Mouse (Mus musculus) thymus, postnatal 10 days (tissue): ENCODE measurements around the gene Mettl1.
"Not testable (repeated sequence)": the region's sequence is repeated elsewhere in the genome, so short reads cannot be mapped to it uniquely, and the experiment has no call there.

Source experiments
- DNase-seq, 2 experiments: peaks; one replicate each; pipeline ENCODE4 v3.0.0; 2021; ENCODE audit warnings: low spot score in 2 of 2

Gene Mettl1

DNA sequence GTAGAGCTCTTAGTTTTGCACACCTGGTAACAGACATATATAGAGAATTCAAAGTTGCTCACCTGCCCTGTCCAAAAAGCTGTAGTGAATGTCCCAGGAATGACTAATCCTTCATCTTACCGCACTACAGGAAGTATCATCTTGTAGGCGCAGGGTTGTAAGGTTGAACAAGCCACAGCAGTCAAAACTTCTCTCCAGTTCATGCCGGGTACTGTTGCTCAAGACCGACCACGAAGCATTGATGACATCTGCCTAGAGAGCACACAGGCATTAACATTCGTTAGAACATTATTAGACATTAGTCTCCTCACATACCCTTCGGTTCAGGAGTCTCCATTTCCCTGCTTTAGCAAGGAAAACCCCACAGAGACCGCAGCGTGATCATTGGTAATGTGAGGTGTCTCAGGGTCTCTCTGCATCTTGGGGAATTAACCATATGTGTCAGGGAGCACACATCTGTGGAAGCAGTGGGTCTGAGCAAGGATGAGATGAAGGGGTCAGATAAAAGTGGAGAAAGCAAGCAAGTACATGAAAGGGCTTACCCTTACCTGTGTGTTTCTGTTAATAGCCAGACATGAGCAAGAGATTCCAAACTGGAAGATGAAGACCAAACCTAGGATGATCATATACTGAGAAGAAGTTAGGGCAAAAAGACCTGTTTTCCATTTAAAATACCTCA is 27.3 kb downstream of the Mettl1 start:
- DNase-seq, result no peak

- no peak for DNase-seq
Measured at GRCm38 (mm10) chr10:127069281-127070189, 28.3 kb downstream of the Mettl1 start.

- peak in 1 of 2 experiments; percentile 37 for DNase-seq
Measured at GRCm38 (mm10) chr10:127070190-127071121, 29.2 kb downstream of the Mettl1 start, which contains the start of gene Tspan31. Gene Tspan31, minus strand, starts transcription at chr10:127070264.

- DNase-seq, result no peak
Measured at GRCm38 (mm10) chr10:127071203-127071602, 30.0 kb downstream of the Mettl1 start.

DNA sequence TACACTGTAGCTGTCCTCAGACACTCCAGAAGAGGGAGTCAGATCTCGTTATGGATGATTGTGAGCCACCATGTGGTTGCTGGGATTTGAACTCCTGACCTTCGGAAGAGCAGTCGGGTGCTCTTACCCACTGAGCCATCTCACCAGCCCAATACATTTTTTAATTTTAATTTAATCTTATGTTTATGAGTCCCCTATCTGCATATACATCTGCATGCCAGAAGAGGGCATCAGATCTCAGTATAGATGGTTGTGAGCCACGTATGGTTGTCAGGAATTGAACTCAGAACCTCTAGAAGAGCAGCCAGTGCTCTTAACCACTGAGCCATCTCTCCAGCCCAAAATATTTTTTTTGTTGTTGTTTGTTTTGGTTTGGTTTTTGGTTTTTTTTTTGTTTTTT is 31.1 kb downstream of the Mettl1 start:
- not testable (repeated sequence) for DNase-seq

DNA sequence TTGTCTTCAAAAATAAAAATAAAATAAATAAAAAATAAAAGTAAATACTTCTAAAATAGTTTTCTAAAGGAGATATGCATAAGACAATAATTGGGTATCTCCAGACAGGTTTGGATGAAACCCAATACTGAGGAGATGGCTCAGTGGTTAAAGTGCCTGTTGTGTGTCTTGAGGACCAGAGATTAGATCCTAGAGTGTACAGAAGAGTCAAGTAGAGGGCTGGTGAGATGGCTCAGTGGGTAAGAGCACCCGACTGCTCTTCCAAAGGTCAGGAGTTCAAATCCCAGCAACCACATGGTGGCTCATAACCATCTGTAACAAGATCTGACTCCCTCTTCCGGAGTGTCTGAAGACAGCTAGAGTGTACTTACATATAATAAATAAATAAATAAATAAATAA is 31.8 kb downstream of the Mettl1 start:
- not testable (repeated sequence) for DNase-seq

DNA sequence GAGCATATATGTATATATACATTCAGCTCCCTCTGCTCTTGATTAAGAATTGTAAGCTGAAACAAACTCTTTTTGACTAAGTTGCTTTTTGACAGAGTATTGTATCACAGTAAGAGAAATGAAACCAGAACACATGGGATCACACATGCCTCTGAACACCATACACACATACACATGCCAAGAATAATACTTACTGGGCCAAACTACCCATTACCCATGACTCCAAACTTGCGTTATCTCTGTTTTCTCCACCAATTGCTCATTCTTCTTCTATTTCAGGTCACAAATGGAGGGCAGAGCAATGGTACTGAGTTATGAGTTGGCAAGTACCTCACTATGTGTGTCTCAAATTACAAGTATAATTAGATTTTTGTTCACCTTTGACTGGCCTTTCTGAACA is 32.8 kb downstream of the Mettl1 start:
- DNase-seq, result no peak

- peak; percentile 81 to 86 for DNase-seq
Measured at GRCm38 (mm10) chr10:127075080-127075479, 33.9 kb downstream of the Mettl1 start, which contains the start of gene Agap2. Gene Agap2, plus strand, starts transcription at chr10:127075284.

DNA sequence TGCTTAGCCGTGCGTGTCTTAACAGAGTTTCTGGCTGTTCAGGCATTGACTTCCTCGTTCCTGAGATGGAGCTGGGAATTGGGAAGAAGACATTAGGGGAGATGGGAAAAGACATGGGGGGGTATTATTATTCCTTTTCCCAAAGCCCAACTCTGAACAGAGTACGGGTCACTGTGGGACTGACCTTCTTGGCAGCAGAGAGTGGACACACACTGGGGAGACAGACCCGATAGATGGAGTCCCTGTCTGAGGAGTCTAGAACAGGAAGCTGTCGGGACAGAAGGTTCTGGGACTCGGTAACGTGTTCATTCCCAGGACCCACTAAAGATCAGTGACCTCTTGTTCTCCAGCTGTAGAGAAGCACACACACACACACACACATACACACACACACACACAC is 34.4 kb downstream of the Mettl1 start:
- no peak for DNase-seq

DNA sequence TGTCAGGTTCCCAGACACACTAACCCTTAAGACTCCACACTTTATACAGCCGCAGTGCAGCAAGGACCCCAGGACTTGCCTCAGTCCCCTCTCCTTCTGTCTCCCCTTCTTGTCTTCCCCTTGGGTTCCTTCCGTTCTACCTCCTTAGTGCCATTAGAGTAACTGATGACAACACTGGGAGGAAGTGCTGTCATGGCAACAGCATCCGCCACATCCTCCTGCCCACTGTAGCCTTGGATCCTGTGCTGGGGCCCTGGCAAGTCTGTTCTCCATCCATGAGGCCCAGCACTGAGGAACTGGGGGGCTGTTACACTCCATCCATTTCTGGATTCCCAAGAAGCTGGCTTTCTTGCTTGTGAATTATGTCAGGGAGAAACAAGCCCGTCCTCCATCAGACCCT is 34.9 kb downstream of the Mettl1 start:
- peak; percentile 63 to 73 for DNase-seq

DNA sequence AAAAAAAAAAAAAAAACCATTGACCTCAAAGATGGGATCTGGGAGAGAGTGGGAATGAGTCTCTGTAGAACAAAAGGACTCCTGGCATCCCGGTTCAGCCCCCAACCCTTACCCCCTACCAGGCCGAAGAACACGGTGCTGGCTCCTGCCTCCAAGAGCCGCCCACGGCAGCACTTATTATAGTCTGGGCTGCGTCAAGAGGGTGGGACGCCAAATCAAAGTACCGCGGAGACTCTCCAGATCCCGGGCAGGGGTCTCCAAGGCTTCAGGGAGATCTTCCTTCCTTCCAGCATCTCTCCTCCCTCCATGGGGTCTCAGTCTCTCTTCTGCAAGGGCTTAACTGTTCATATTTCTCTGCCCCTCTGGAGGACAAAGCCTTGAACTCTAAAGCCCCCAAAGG is 36.3 kb downstream of the Mettl1 start:
- DNase-seq, result no peak

- DNase-seq, result no peak
Measured at GRCm38 (mm10) chr10:127078001-127078676, 36.9 kb downstream of the Mettl1 start.

- no peak for DNase-seq
Measured at GRCm38 (mm10) chr10:127078677-127079575, 37.7 kb downstream of the Mettl1 start.

DNA sequence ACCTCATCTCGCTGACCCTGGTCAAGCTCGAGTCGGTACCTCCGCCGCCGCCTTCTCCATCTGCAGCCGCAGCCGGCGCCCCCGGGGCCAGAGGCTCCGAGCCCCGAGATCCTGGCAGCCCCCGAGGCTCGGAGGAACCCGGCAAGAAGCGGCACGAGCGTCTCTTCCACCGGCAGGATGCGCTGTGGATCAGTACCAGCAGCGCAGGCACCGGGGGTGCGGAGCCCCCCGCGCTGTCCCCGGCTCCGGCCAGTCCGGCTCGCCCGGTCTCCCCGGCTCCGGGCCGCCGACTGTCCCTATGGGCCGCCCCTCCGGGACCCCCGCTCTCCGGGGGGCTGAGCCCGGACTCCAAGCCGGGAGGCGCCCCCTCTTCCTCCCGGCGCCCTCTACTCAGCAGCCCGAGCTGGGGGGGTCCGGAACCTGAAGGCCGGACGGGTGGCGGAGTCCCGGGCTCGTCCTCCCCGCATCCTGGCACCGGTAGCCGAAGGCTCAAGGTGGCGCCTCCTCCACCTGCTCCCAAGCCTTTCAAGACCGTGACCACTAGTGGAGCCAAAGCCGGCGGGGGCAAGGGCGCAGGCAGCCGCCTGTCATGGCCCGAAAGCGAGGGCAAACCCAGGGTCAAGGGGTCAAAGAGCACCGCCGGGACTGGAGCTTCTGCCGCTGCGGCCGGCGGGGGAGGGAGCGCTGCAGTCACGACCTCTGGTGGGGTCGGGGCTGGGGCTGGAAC is 38.6 kb downstream of the Mettl1 start:
- DNase-seq, result no peak

GRCm38 (mm10) chr10:127080901-127081780 is 39.9 kb downstream of the Mettl1 start:
- DNase-seq, result no peak

GRCm38 (mm10) chr10:127081996-127082620 is 40.9 kb downstream of the Mettl1 start:
- DNase-seq, result no peak

GRCm38 (mm10) chr10:127083292-127083914 is 42.2 kb downstream of the Mettl1 start:
- no peak for DNase-seq
